Mouse (Mus musculus) WW6 (cell line): ENCODE measurements around the gene Raph1.

ENCODE experiments used
- DNase-seq: peaks from one replicate; pipeline ENCODE4 v3.0.0-alpha.2; 2013; ENCODE audit warnings: low read depth, low spot score

Gene Raph1

GRCm38 (mm10) chr1:60566631-60567311 lies at the start of gene Raph1:
Gene Raph1 (minus strand): TSS chr1:60567104.
- DNase-seq: peak; percentile 71

GRCm38 (mm10) chr1:60615703-60616102 lies 48.8 kb upstream of the Raph1 start:
- no peak for DNase-seq

- DNase-seq: no peak
These were observed 48.0 kb upstream of the Raph1 start for GRCm38 (mm10) chr1:60614902-60615301.

GRCm38 (mm10) chr1:60611968-60612367 lies 45.1 kb upstream of the Raph1 start:
- DNase-seq: no peak

GRCm38 (mm10) chr1:60610631-60611030 lies 43.7 kb upstream of the Raph1 start:
- DNase-seq: no peak

- no peak for DNase-seq
These were observed 42.3 kb upstream of the Raph1 start for GRCm38 (mm10) chr1:60609011-60609775.

GRCm38 (mm10) chr1:60604481-60605021 lies 37.6 kb upstream of the Raph1 start:
- no peak for DNase-seq

GRCm38 (mm10) chr1:60600682-60601081 lies 33.8 kb upstream of the Raph1 start:
- DNase-seq: no peak

- no peak for DNase-seq
These were observed 33.0 kb upstream of the Raph1 start for GRCm38 (mm10) chr1:60599926-60600325.

- no peak for DNase-seq
These were observed 32.3 kb upstream of the Raph1 start for GRCm38 (mm10) chr1:60599013-60599701.

GRCm38 (mm10) chr1:60596386-60597320 lies 29.7 kb upstream of the Raph1 start:
- no peak for DNase-seq

- no peak for DNase-seq
These were observed 26.2 kb upstream of the Raph1 start for GRCm38 (mm10) chr1:60593101-60593500.

GRCm38 (mm10) chr1:60588887-60589629 lies 22.2 kb upstream of the Raph1 start:
- DNase-seq: no peak

GRCm38 (mm10) chr1:60580990-60581389 lies 14.1 kb upstream of the Raph1 start:
- no peak for DNase-seq

GRCm38 (mm10) chr1:60579886-60580285 lies 13.0 kb upstream of the Raph1 start:
- no peak for DNase-seq

GRCm38 (mm10) chr1:60572699-60573098 lies 5.8 kb upstream of the Raph1 start:
- DNase-seq: no peak

GRCm38 (mm10) chr1:60569741-60570140 lies 2.8 kb upstream of the Raph1 start:
- DNase-seq: no peak

- DNase-seq: no peak
These were observed 2.3 kb upstream of the Raph1 start for GRCm38 (mm10) chr1:60569210-60569609.

- no peak for DNase-seq
These were observed 417 bp upstream of the Raph1 start for GRCm38 (mm10) chr1:60567321-60567720.

GRCm38 (mm10) chr1:60565931-60566630 lies 823 bp downstream of the Raph1 start:
- DNase-seq: no peak
